Mouse (Mus musculus): Measurements from ENCODE around the gene Tsc2.
"Not testable (repeated sequence)": the region's sequence is repeated elsewhere in the genome, so short reads cannot be mapped to it uniquely, and the experiment has no call there.

Gene Tsc2

GRCm38 (mm10) chr17:24632167-24632812, at the start of gene Tsc2, which contains the start of gene Nthl1:
Gene Tsc2, minus strand, starts transcription at chr17:24632630.
Gene Nthl1, plus strand, starts transcription at chr17:24632680.
- DNase-seq (ENCODE audit: extremely low spot score) = peak; percentile 89

GRCm38 (mm10) chr17:24677500-24678080, 45.2 kb upstream of the Tsc2 start:
- DNase-seq (ENCODE audit: extremely low spot score) = no peak

GRCm38 (mm10) chr17:24676877-24677276, 44.4 kb upstream of the Tsc2 start:
- no peak for DNase-seq (ENCODE audit: extremely low spot score)

GRCm38 (mm10) chr17:24676187-24676586, 43.8 kb upstream of the Tsc2 start:
- DNase-seq (ENCODE audit: extremely low spot score) = peak; percentile 69

- DNase-seq (ENCODE audit: extremely low spot score) = no peak
Measured at GRCm38 (mm10) chr17:24674277-24674676, 41.8 kb upstream of the Tsc2 start.

GRCm38 (mm10) chr17:24672141-24672540, 39.7 kb upstream of the Tsc2 start:
- DNase-seq (ENCODE audit: extremely low spot score) = no peak

GRCm38 (mm10) chr17:24671346-24671745, 38.9 kb upstream of the Tsc2 start:
- DNase-seq (ENCODE audit: extremely low spot score) = no peak

GRCm38 (mm10) chr17:24670246-24670844, 37.9 kb upstream of the Tsc2 start:
- DNase-seq (ENCODE audit: extremely low spot score) = no peak

- DNase-seq (ENCODE audit: extremely low spot score) = peak; percentile 92
Measured at GRCm38 (mm10) chr17:24669545-24670245, 37.3 kb upstream of the Tsc2 start, which contains the start of gene Zfp598. Gene Zfp598, plus strand, starts transcription at chr17:24669687.

- DNase-seq (ENCODE audit: extremely low spot score) = not testable (repeated sequence)
Measured at GRCm38 (mm10) chr17:24669214-24669544, 36.7 kb upstream of the Tsc2 start.

GRCm38 (mm10) chr17:24667416-24667815, 35.0 kb upstream of the Tsc2 start:
- peak; percentile 56 for DNase-seq (ENCODE audit: extremely low spot score)

GRCm38 (mm10) chr17:24667011-24667410, 34.6 kb upstream of the Tsc2 start:
- DNase-seq (ENCODE audit: extremely low spot score) = not testable (repeated sequence)

GRCm38 (mm10) chr17:24658017-24658758, 25.8 kb upstream of the Tsc2 start, which contains the start of gene Npw:
Gene Npw, minus strand, starts transcription at chr17:24658457.
- peak; percentile 35 for DNase-seq (ENCODE audit: extremely low spot score)

GRCm38 (mm10) chr17:24654969-24655368, 22.5 kb upstream of the Tsc2 start:
- no peak for DNase-seq (ENCODE audit: extremely low spot score)

- peak; percentile 87 for DNase-seq (ENCODE audit: extremely low spot score)
Measured at GRCm38 (mm10) chr17:24653967-24654710, 21.7 kb upstream of the Tsc2 start.

GRCm38 (mm10) chr17:24651835-24652234, 19.4 kb upstream of the Tsc2 start:
- no peak for DNase-seq (ENCODE audit: extremely low spot score)

- no peak for DNase-seq (ENCODE audit: extremely low spot score)
Measured at GRCm38 (mm10) chr17:24650766-24651165, 18.3 kb upstream of the Tsc2 start.

- DNase-seq (ENCODE audit: extremely low spot score) = peak; percentile 77
Measured at GRCm38 (mm10) chr17:24650070-24650616, 17.7 kb upstream of the Tsc2 start, which contains the start of gene Slc9a3r2. Gene Slc9a3r2, minus strand, starts transcription at chr17:24650327.

- peak; percentile 32 for DNase-seq (ENCODE audit: extremely low spot score)
Measured at GRCm38 (mm10) chr17:24649581-24650069, 17.2 kb upstream of the Tsc2 start.

- DNase-seq (ENCODE audit: extremely low spot score) = no peak
Measured at GRCm38 (mm10) chr17:24648731-24649377, 16.4 kb upstream of the Tsc2 start.

Data from embryo, embryonic 9.5 days (tissue).